Mouse (Mus musculus): ENCODE data around the gene Gm10487. TPM values are rescaled to one million over a fixed set of nuclear protein-coding genes. Genes with fewer than 3 reads are reported as not detected.
"Not testable (repeated sequence)": the region's sequence is repeated elsewhere in the genome, so short reads cannot be mapped to it uniquely, and the experiment has no call there.

The Gm10487 gene
- not detected in 2 replicates for total RNA-seq (2021)
- long read RNA-seq, experiment 1: 0 reads
- long read RNA-seq, experiment 2: 0 reads

DNA sequence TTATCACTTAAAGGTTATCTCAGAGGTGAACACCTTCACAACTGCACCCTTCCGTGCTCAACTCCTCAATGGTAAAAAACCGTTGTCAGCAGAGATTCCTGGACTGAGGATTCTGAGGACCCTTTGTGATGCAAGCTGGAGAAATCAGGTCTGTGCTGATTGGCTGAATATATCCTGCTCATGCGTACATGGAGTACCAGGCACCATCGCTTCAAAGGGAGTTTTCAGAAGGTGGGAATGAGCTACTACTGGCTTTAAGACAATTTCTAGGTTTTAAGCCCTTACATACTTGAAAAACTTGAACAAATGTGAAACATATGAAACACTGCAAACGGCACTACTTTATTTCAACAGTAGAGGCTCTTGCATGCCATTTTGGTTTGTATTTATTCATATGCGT is at the start of gene Gm10487:
Gene Gm10487 (minus strand): TSS at position 101 of the 400 bp plus-strand sequence.
- DNase-seq: not testable (repeated sequence)

All from adrenal gland, postnatal 14 days (tissue).